Mouse (Mus musculus) megakaryocyte, embryonic 14.5 days (primary cell): ENCODE data around the gene Socs2. TPM values are rescaled to one million over a fixed set of nuclear protein-coding genes. Genes with fewer than 3 reads are reported as not detected.

Experiments
- H3K27me3 ChIP-seq: replicated peaks from 2 replicates; pipeline ENCODE3; 2012; ENCODE audit warnings: inconsistent platforms
- H3K36me3 ChIP-seq: replicated peaks from 2 replicates; pipeline ENCODE3; 2012; ENCODE audit warnings: low read length, inconsistent platforms, mixed read lengths
- H3K4me1 ChIP-seq: 2 replicates; pipeline ENCODE4 v1.6.1; 2012; ENCODE audit warnings: inconsistent platforms
- H3K4me3 ChIP-seq: replicated peaks from 2 replicates; pipeline ENCODE3; 2012; ENCODE audit warnings: moderate library complexity, mild to moderate bottlenecking, inconsistent platforms
- H3K9me3 ChIP-seq: 2 replicates; pipeline ENCODE4 v1.6.1; 2012; ENCODE audit warnings: inconsistent platforms
- FLI1 ChIP-seq: IDR thresholded peaks from 2 replicates; pipeline ENCODE4 v1.6.1; 2012; ENCODE audit warnings: low read length, inconsistent platforms, mixed read lengths
- GATA1 ChIP-seq: IDR thresholded peaks from 3 replicates; pipeline ENCODE4 v1.6.1; 2012; ENCODE audit warnings: mixed read lengths, low read length, inconsistent platforms, borderline replicate concordance
- polyA plus RNA-seq: library from polyadenylated mRNA; stranded (reverse); fragments of >175 nt; gene quantifications from 2 replicates; pipeline ENCODE4 v1.2.3, GENCODE M21; 2012; ENCODE audit warnings: low replicate concordance; ENCODE audit not compliant: insufficient read depth

Socs2 gene
- polyA plus RNA-seq, 1 experiment: 34.4 TPM

GRCm38 (mm10) chr10:95357721-95358120, 59.3 kb downstream of the Socs2 start:
- TF ChIP-seq GATA1: no peak
- no peak for TF ChIP-seq FLI1
- Histone ChIP-seq H3K27me3 (peaks cover 5% of the 10 kb centered on the region), H3K4me1 (peaks cover 11% of the 10 kb centered on the region; the same call in 1 of the 2 replicates), H3K9me3 (peaks cover 5% of the 10 kb centered on the region), H3K36me3 (no peaks in the 10 kb centered on the region), H3K4me3 (no peak overlapping the region)

GRCm38 (mm10) chr10:95356711-95357110, 60.3 kb downstream of the Socs2 start:
- no peak for TF ChIP-seq GATA1
- no peak for TF ChIP-seq FLI1

GRCm38 (mm10) chr10:95355678-95356268, 61.2 kb downstream of the Socs2 start:
- peaks cover 9% of the 10 kb centered on the region for H3K27me3 ChIP-seq
- H3K4me3 ChIP-seq: no peak overlapping the region
- TF ChIP-seq GATA1: no peak
- TF ChIP-seq FLI1: no peak
- H3K36me3 ChIP-seq: no peaks in the 10 kb centered on the region
- peaks cover 11% of the 10 kb centered on the region; the same call in 1 of the 2 replicates for H3K4me1 ChIP-seq
- H3K9me3 ChIP-seq: peaks cover 25% of the 10 kb centered on the region

More at GRCm38 (mm10) chr10:95356711-95357110, 60.3 kb downstream of the Socs2 start:
- Histone ChIP-seq H3K36me3 (no peaks in the 10 kb centered on the region), H3K27me3 (peaks cover 9% of the 10 kb centered on the region), H3K4me3 (no peak overlapping the region), H3K9me3 (peaks cover 15% of the 10 kb centered on the region), H3K4me1 (peaks cover 11% of the 10 kb centered on the region; the same call in 1 of the 2 replicates)

GRCm38 (mm10) chr10:95354673-95355072, 62.3 kb downstream of the Socs2 start:
- Histone ChIP-seq H3K9me3 (peaks cover 32% of the 10 kb centered on the region), H3K4me1 (peaks cover 11% of the 10 kb centered on the region; the same call in 1 of the 2 replicates), H3K36me3 (no peaks in the 10 kb centered on the region), H3K27me3 (peaks cover 11% of the 10 kb centered on the region), H3K4me3 (no peak overlapping the region)
- TF ChIP-seq FLI1 (no peak), GATA1 (no peak)

- Histone ChIP-seq H3K4me3 (no peak overlapping the region), H3K9me3 (peaks cover 32% of the 10 kb centered on the region), H3K27me3 (peaks cover 11% of the 10 kb centered on the region), H3K4me1 (peaks cover 11% of the 10 kb centered on the region; the same call in 1 of the 2 replicates), H3K36me3 (no peaks in the 10 kb centered on the region)
- TF ChIP-seq FLI1: no peak
- TF ChIP-seq GATA1: no peak
Measured at GRCm38 (mm10) chr10:95354047-95354446, 62.9 kb downstream of the Socs2 start.

- Histone ChIP-seq H3K9me3 (peaks cover 36% of the 10 kb centered on the region), H3K27me3 (peaks cover 6% of the 10 kb centered on the region), H3K4me1 (no peaks in the 10 kb centered on the region), H3K36me3 (no peaks in the 10 kb centered on the region), H3K4me3 (no peak overlapping the region)
- TF ChIP-seq GATA1: no peak
- TF ChIP-seq FLI1: no peak
Measured at GRCm38 (mm10) chr10:95348457-95348856, 68.5 kb downstream of the Socs2 start.

- peaks cover 34% of the 10 kb centered on the region for H3K9me3 ChIP-seq
- H3K4me3 ChIP-seq: no peak overlapping the region
- no peak for TF ChIP-seq FLI1
- no peak for TF ChIP-seq GATA1
- H3K4me1 ChIP-seq: no peaks in the 10 kb centered on the region
- no peaks in the 10 kb centered on the region for H3K36me3 ChIP-seq
- peaks cover 6% of the 10 kb centered on the region for H3K27me3 ChIP-seq
Measured at GRCm38 (mm10) chr10:95347776-95348175, 69.2 kb downstream of the Socs2 start.

- Histone ChIP-seq H3K4me3 (no peak overlapping the region), H3K9me3 (peaks cover 12% of the 10 kb centered on the region), H3K4me1 (0 out of 2 replicates have a peak, but pooled peaks cover 2% of the 10 kb centered on the region), H3K36me3 (no peaks in the 10 kb centered on the region), H3K27me3 (no peaks in the 10 kb centered on the region)
- no peak for TF ChIP-seq FLI1
- TF ChIP-seq GATA1: no peak
Measured at GRCm38 (mm10) chr10:95342833-95343590, 74.0 kb downstream of the Socs2 start.

GRCm38 (mm10) chr10:95340676-95341075, 76.3 kb downstream of the Socs2 start:
- no peak overlapping the region for H3K4me3 ChIP-seq
- H3K4me1 ChIP-seq: peaks cover 17% of the 10 kb centered on the region
- H3K36me3 ChIP-seq: no peaks in the 10 kb centered on the region
- H3K9me3 ChIP-seq: peaks cover 12% of the 10 kb centered on the region
- no peaks in the 10 kb centered on the region for H3K27me3 ChIP-seq
- TF ChIP-seq FLI1 (no peak), GATA1 (no peak)

- Histone ChIP-seq H3K9me3 (peaks cover 6% of the 10 kb centered on the region; the same call in 1 of the 2 replicates), H3K4me1 (peaks cover 28% of the 10 kb centered on the region), H3K27me3 (peaks cover 2% of the 10 kb centered on the region), H3K36me3 (no peaks in the 10 kb centered on the region), H3K4me3 (no peak overlapping the region)
- TF ChIP-seq FLI1: no peak
- no peak for TF ChIP-seq GATA1
Measured at GRCm38 (mm10) chr10:95337589-95337988, 79.4 kb downstream of the Socs2 start.
